Mouse (Mus musculus): ENCODE data around the gene Atp1b1. TPM values are rescaled to one million over a fixed set of nuclear protein-coding genes. Genes with fewer than 3 reads are reported as not detected.

Atp1b1 gene
- total RNA-seq (2023), result 4.7 and 7.7 TPM in 2 replicates

GRCm38 (mm10) chr1:164458245-164458613 is at the start of gene Atp1b1:
TSS of gene Atp1b1 (minus strand) at chr1:164458355.

Other genes with a start within 250 kb of the Atp1b1 start
- gene Slc19a2, start 209.3 kb downstream of the Atp1b1 start, total RNA-seq (2023), result 4.3 and 7.7 TPM in 2 replicates
- gene Ccdc181, start 182.8 kb downstream of the Atp1b1 start, total RNA-seq (2023), result 2.9 and 5.1 TPM in 2 replicates
- 4.2 and 5.3 TPM in 2 replicates for gene Nme7, start 154.2 kb downstream of the Atp1b1 start, total RNA-seq (2023)
- 17.2 and 20.1 TPM in 2 replicates for gene Blzf1, start 150.9 kb downstream of the Atp1b1 start, total RNA-seq (2023)

All from neutrophil, adult 65 days (primary cell).